Mouse (Mus musculus): Measurements from ENCODE around the gene Gnb2. TPM values are rescaled to one million over a fixed set of nuclear protein-coding genes. Genes with fewer than 3 reads are reported as not detected.

Gnb2 gene
- polyA plus RNA-seq, 1 experiment = 762 TPM

GRCm38 (mm10) chr5:137569665-137570064 lies 36.4 kb upstream of the Gnb2 start, which contains the start of gene Tfr2:
Tfr2 (plus strand) TSS chr5:137569840.
- H3K4me1 ChIP-seq (ENCODE audit: control insufficient read depth, insufficient read depth, insufficient read length) = peaks cover 13% of the 10 kb centered on the region; the same call in 1 of the 2 replicates
- TF ChIP-seq CTCF (IDR thresholded peaks at IDR 0.05; ENCODE audit: extremely low read depth, insufficient read depth, insufficient read length, insufficient replicate concordance) (no peak), POLR2A (IDR thresholded peaks at IDR 0.05; ENCODE audit: low read depth, low read length) (no peak)
- WGBS = 4% methylated on average over 9 of the region's 9 CpGs
- DNase-seq (ENCODE audit: low read depth in 1 of 2, low spot score in 2 of 2) = peak; percentile 35 to 62
- H3K36me3 ChIP-seq (ENCODE audit: control insufficient read depth, insufficient read depth, low read length) = no peaks in the 10 kb centered on the region
- no peak within 1 kb of the TSS for H3K27ac ChIP-seq (ENCODE audit: insufficient read depth, low read length)
- no peaks in the 10 kb centered on the region for H3K27me3 ChIP-seq (ENCODE audit: control insufficient read depth, insufficient read depth, low read length)
- H3K4me3 ChIP-seq (ENCODE audit: extremely low read depth, insufficient read depth, insufficient read length) = peak within 1 kb of the TSS; percentile 5; the same call in 1 of the 2 replicates

DNA sequence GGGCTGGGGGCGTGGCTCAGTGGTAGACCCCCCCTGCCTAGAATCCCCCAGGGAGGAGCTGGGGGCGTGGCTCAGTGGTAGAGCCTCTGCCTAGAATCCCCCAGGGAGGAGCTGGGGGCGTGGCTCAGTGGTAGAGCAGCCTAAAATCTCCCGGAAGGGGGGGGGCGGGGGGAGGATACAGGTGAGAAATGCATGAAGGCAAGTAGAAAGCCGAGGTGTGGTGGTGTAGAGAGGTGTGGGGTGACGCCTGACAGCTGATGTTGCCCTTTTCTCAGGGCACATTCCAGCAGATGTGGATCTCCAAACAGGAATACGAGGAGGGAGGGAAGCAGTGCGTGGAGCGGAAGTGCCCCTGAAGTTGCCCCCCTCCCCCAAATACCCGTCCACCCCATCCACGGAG lies 35.7 kb upstream of the Gnb2 start:
- Histone ChIP-seq H3K36me3 (ENCODE audit: control insufficient read depth, insufficient read depth, low read length) (no peaks in the 10 kb centered on the region), H3K27me3 (ENCODE audit: control insufficient read depth, insufficient read depth, low read length) (no peaks in the 10 kb centered on the region), H3K27ac (ENCODE audit: insufficient read depth, low read length) (no peak overlapping the region), H3K4me3 (ENCODE audit: extremely low read depth, insufficient read depth, insufficient read length) (no peak overlapping the region), H3K4me1 (ENCODE audit: control insufficient read depth, insufficient read depth, insufficient read length) (peaks cover 13% of the 10 kb centered on the region; the same call in 1 of the 2 replicates)
- WGBS = 62% methylated on average over 12 of the region's 12 CpGs
- TF ChIP-seq CTCF (IDR thresholded peaks at IDR 0.05; ENCODE audit: extremely low read depth, insufficient read depth, insufficient read length, insufficient replicate concordance) (no peak), POLR2A (IDR thresholded peaks at IDR 0.05; ENCODE audit: low read depth, low read length) (no peak)
- no peak for DNase-seq (ENCODE audit: low read depth in 1 of 2, low spot score in 2 of 2)

- Histone ChIP-seq H3K27me3 (ENCODE audit: control insufficient read depth, insufficient read depth, low read length) (no peaks in the 10 kb centered on the region), H3K4me1 (ENCODE audit: control insufficient read depth, insufficient read depth, insufficient read length) (peaks cover 13% of the 10 kb centered on the region; the same call in 1 of the 2 replicates), H3K27ac (ENCODE audit: insufficient read depth, low read length) (no peak overlapping the region), H3K36me3 (ENCODE audit: control insufficient read depth, insufficient read depth, low read length) (no peaks in the 10 kb centered on the region), H3K4me3 (ENCODE audit: extremely low read depth, insufficient read depth, insufficient read length) (no peak overlapping the region)
- TF ChIP-seq POLR2A (IDR thresholded peaks at IDR 0.05; ENCODE audit: low read depth, low read length) (no peak), CTCF (IDR thresholded peaks at IDR 0.05; ENCODE audit: extremely low read depth, insufficient read depth, insufficient read length, insufficient replicate concordance) (no peak)
- 85% methylated on average over 8 of the region's 8 CpGs for WGBS
- DNase-seq (ENCODE audit: low read depth in 1 of 2, low spot score in 2 of 2) = no peak
These were observed 35.0 kb upstream of the Gnb2 start for GRCm38 (mm10) chr5:137568223-137568798.

- H3K27me3 ChIP-seq (ENCODE audit: control insufficient read depth, insufficient read depth, low read length) = no peaks in the 10 kb centered on the region
- H3K36me3 ChIP-seq (ENCODE audit: control insufficient read depth, insufficient read depth, low read length) = no peaks in the 10 kb centered on the region
- no peak overlapping the region for H3K4me3 ChIP-seq (ENCODE audit: extremely low read depth, insufficient read depth, insufficient read length)
- TF ChIP-seq CTCF (IDR thresholded peaks at IDR 0.05; ENCODE audit: extremely low read depth, insufficient read depth, insufficient read length, insufficient replicate concordance) (no peak), POLR2A (IDR thresholded peaks at IDR 0.05; ENCODE audit: low read depth, low read length) (no peak)
- H3K27ac ChIP-seq (ENCODE audit: insufficient read depth, low read length) = no peak overlapping the region
- no peak for DNase-seq (ENCODE audit: low read depth in 1 of 2, low spot score in 2 of 2)
- 95% methylated on average over 5 of the region's 5 CpGs for WGBS
- peaks cover 13% of the 10 kb centered on the region; the same call in 1 of the 2 replicates for H3K4me1 ChIP-seq (ENCODE audit: control insufficient read depth, insufficient read depth, insufficient read length)
These were observed 33.1 kb upstream of the Gnb2 start for GRCm38 (mm10) chr5:137566416-137566815.

GRCm38 (mm10) chr5:137565744-137566143 lies 32.4 kb upstream of the Gnb2 start:
- WGBS = 87% methylated on average over 6 of the region's 6 CpGs

DNA sequence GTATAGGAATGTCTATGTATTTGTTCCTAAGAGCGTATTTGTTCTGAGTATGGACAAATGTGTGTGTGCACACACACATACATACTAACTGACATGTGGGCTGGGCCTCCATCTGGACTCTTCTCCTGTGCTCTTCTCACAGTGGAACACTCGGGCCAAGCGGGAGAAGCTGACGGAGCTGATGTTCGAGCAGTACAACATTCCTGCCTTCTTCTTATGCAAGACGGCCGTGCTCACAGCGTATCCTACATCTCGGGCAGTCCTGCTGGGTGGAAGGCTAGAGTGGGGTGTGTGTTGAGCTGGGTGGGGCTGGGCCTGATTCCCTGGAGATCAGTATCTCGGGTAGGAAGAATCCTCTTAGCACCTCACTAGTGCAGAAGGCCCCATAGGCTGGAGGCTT lies 29.7 kb upstream of the Gnb2 start:
- Histone ChIP-seq H3K4me1 (ENCODE audit: control insufficient read depth, insufficient read depth, insufficient read length) (no peaks in the 10 kb centered on the region), H3K27me3 (ENCODE audit: control insufficient read depth, insufficient read depth, low read length) (no peaks in the 10 kb centered on the region), H3K27ac (ENCODE audit: insufficient read depth, low read length) (no peak overlapping the region), H3K4me3 (ENCODE audit: extremely low read depth, insufficient read depth, insufficient read length) (no peak overlapping the region), H3K36me3 (ENCODE audit: control insufficient read depth, insufficient read depth, low read length) (no peaks in the 10 kb centered on the region)
- DNase-seq (ENCODE audit: low read depth in 1 of 2, low spot score in 2 of 2) = no peak
- 88% methylated on average over 10 of the region's 10 CpGs for WGBS
- TF ChIP-seq CTCF (IDR thresholded peaks at IDR 0.05; ENCODE audit: extremely low read depth, insufficient read depth, insufficient read length, insufficient replicate concordance) (no peak), POLR2A (IDR thresholded peaks at IDR 0.05; ENCODE audit: low read depth, low read length) (no peak)

More at GRCm38 (mm10) chr5:137565744-137566143, 32.4 kb upstream of the Gnb2 start:
- Histone ChIP-seq H3K4me3 (ENCODE audit: extremely low read depth, insufficient read depth, insufficient read length) (no peak overlapping the region), H3K27me3 (ENCODE audit: control insufficient read depth, insufficient read depth, low read length) (no peaks in the 10 kb centered on the region), H3K27ac (ENCODE audit: insufficient read depth, low read length) (no peak overlapping the region), H3K36me3 (ENCODE audit: control insufficient read depth, insufficient read depth, low read length) (no peaks in the 10 kb centered on the region), H3K4me1 (ENCODE audit: control insufficient read depth, insufficient read depth, insufficient read length) (peaks cover 10% of the 10 kb centered on the region; the same call in 1 of the 2 replicates)
- TF ChIP-seq POLR2A (IDR thresholded peaks at IDR 0.05; ENCODE audit: low read depth, low read length) (no peak), CTCF (IDR thresholded peaks at IDR 0.05; ENCODE audit: extremely low read depth, insufficient read depth, insufficient read length, insufficient replicate concordance) (no peak)
- DNase-seq (ENCODE audit: low read depth in 1 of 2, low spot score in 2 of 2) = no peak

GRCm38 (mm10) chr5:137561556-137561955 lies 28.2 kb upstream of the Gnb2 start:
- no peaks in the 10 kb centered on the region for H3K4me1 ChIP-seq (ENCODE audit: control insufficient read depth, insufficient read depth, insufficient read length)
- H3K27me3 ChIP-seq (ENCODE audit: control insufficient read depth, insufficient read depth, low read length) = no peaks in the 10 kb centered on the region
- no peak for TF ChIP-seq CTCF (IDR thresholded peaks at IDR 0.05; ENCODE audit: extremely low read depth, insufficient read depth, insufficient read length, insufficient replicate concordance)
- TF ChIP-seq POLR2A (IDR thresholded peaks at IDR 0.05; ENCODE audit: low read depth, low read length) = no peak
- DNase-seq (ENCODE audit: low read depth in 1 of 2, low spot score in 2 of 2) = no peak
- no peak overlapping the region for H3K4me3 ChIP-seq (ENCODE audit: extremely low read depth, insufficient read depth, insufficient read length)
- H3K36me3 ChIP-seq (ENCODE audit: control insufficient read depth, insufficient read depth, low read length) = no peaks in the 10 kb centered on the region
- H3K27ac ChIP-seq (ENCODE audit: insufficient read depth, low read length) = no peak overlapping the region
- 73% methylated on average over 6 of the region's 6 CpGs for WGBS
